Mouse (Mus musculus): ENCODE data around the gene Srrm1.

GRCm38 (mm10) chr4:135312706-135313105 is 40.4 kb downstream of the Srrm1 start:
- no peak for TF ChIP-seq CTCF (IDR thresholded peaks at IDR 0.05; ENCODE audit: borderline replicate concordance, insufficient read depth, low read depth, low read length)
- TF ChIP-seq POLR2A (IDR thresholded peaks at IDR 0.05; ENCODE audit: borderline replicate concordance, insufficient read depth, low read length) = no peak

Data from cerebellum, adult 2 months (tissue).